Mouse (Mus musculus) CH12.LX (cell line): ENCODE data around the gene Slc39a1.
A peak's percentile ranks its signal among the peaks of the same experiment; 100 is the strongest.

Source experiments
- CTCF ChIP-seq, 2 experiments: IDR thresholded peaks in 1 of 2; conservative IDR thresholded peaks in 1 of 2; 2 replicates each; pipeline ENCODE4 v1.5.1; 2011 to 2012; ENCODE audit warnings: low read depth in 2 of 2, low read length in 2 of 2, improper control_type of control experiment in 1 of 2, inconsistent platforms in 1 of 2, mild to moderate bottlenecking in 1 of 2, moderate library complexity in 1 of 2
- E2F4 ChIP-seq: IDR thresholded peaks from 2 replicates; pipeline ENCODE4 v1.6.1; 2011; ENCODE audit warnings: low read depth, low read length, improper control_type of control experiment; ENCODE audit not compliant: insufficient replicate concordance
- HCFC1 ChIP-seq: IDR thresholded peaks from 2 replicates; pipeline ENCODE4 v1.6.1; 2012; ENCODE audit warnings: low read depth, mild to moderate bottlenecking, inconsistent platforms, low read length, improper control_type of control experiment
- MAX ChIP-seq: IDR thresholded peaks from 2 replicates; pipeline ENCODE4 v1.6.1; 2011; ENCODE audit warnings: low read length, improper control_type of control experiment
- MAZ ChIP-seq: IDR thresholded peaks from 2 replicates; pipeline ENCODE4 v1.6.1; 2012; ENCODE audit warnings: low read depth, mild to moderate bottlenecking, inconsistent platforms, low read length, improper control_type of control experiment, moderate library complexity
- MEF2A ChIP-seq: IDR thresholded peaks from 2 replicates; pipeline ENCODE4 v1.6.1; 2014; ENCODE audit warnings: low read depth, mild to moderate bottlenecking, inconsistent platforms, low read length, improper control_type of control experiment, borderline replicate concordance
- POLR2A ChIP-seq: IDR thresholded peaks from 2 replicates; pipeline ENCODE4 v1.6.1; 2011; ENCODE audit warnings: low read depth, mild to moderate bottlenecking, improper control_type of control experiment, low read length
- POLR2AphosphoS2 ChIP-seq: IDR thresholded peaks from 2 replicates; pipeline ENCODE4 v1.6.1; 2011; ENCODE audit warnings: low read depth, low read length, improper control_type of control experiment
- RAD21 ChIP-seq: IDR thresholded peaks from 2 replicates; pipeline ENCODE4 v1.6.1; 2011; ENCODE audit warnings: low read depth, mild to moderate bottlenecking, low read length, improper control_type of control experiment, moderate library complexity
- SMC3 ChIP-seq: IDR thresholded peaks from 2 replicates; pipeline ENCODE4 v1.6.1; 2011; ENCODE audit warnings: low read depth, low read length, improper control_type of control experiment
- TBP ChIP-seq: conservative IDR thresholded peaks from 2 replicates; pipeline ENCODE4 v1.6.1; 2011; ENCODE audit warnings: low read depth, low read length, improper control_type of control experiment
- USF2 ChIP-seq: conservative IDR thresholded peaks from 2 replicates; pipeline ENCODE4 v1.6.1; 2011; ENCODE audit warnings: low read depth, low read length, improper control_type of control experiment
- ZC3H11A ChIP-seq: IDR thresholded peaks from 2 replicates; pipeline ENCODE4 v1.6.1; 2012; ENCODE audit warnings: low read depth, mild to moderate bottlenecking, inconsistent platforms, low read length, improper control_type of control experiment
- ZNF384 ChIP-seq: IDR thresholded peaks from 2 replicates; pipeline ENCODE4 v1.6.1; 2012; ENCODE audit warnings: low read depth, low read length, improper control_type of control experiment, inconsistent platforms

- TF ChIP-seq E2F4 (no peak), CTCF (conservative IDR thresholded peaks at IDR 0.05 in 1 of 2, IDR thresholded peaks at IDR 0.05 in 1 of 2; ENCODE audit: low read depth in 2 of 2, low read length in 2 of 2) (no peak), USF2 (no peak), MAZ (no peak), POLR2A (no peak), HCFC1 (no peak), ZC3H11A (no peak), TBP (no peak), ZNF384 (peak; percentile 38; the same call in 1 of the 2 replicates), POLR2AphosphoS2 (no peak), MEF2A (no peak), RAD21 (no peak), MAX (no peak), SMC3 (no peak)
These were observed 33.9 kb upstream of the Slc39a1 start for GRCm38 (mm10) chr3:90213956-90214684.
